Mouse (Mus musculus) sigmoid colon, adult 10 weeks (tissue): ENCODE data around the gene Dmpk. TPM values are rescaled to one million over a fixed set of nuclear protein-coding genes. Genes with fewer than 3 reads are reported as not detected.

Source experiments
- polyA plus RNA-seq: library from polyadenylated mRNA; stranded (reverse); fragments of 350-450 nt; fragmentation: Illumina TruSeq; extraction: RNeasy Lipid Tissue Mini Kit (QIAGEN cat#74804); gene quantifications from one replicate; pipeline ENCODE4 v1.2.3, GENCODE M21; 2014; ENCODE audit warnings: low read depth, low replicate concordance

Dmpk gene
- 12.7 TPM for polyA plus RNA-seq

GRCm38 (mm10) chr7:19083701-19084100, at the start of gene Dmpk:
Gene Dmpk, plus strand, starts transcription at chr7:19083849.

GRCm38 (mm10) chr7:19054047-19054776, 29.4 kb upstream of the Dmpk start, which contains the start of gene Rsph6a:
Gene Rsph6a, plus strand, starts transcription at chr7:19054690.

GRCm38 (mm10) chr7:19075723-19076585, 7.7 kb upstream of the Dmpk start, which contains the start of gene Dmwd:
Gene Dmwd, plus strand, starts transcription at chr7:19076227.

GRCm38 (mm10) chr7:19094471-19094825, 10.8 kb downstream of the Dmpk start, which contains the start of gene Six5:
Gene Six5, plus strand, starts transcription at chr7:19094594.

GRCm38 (mm10) chr7:19118028-19118771, 34.6 kb downstream of the Dmpk start, which contains the start of gene Gm4969:
Gene Gm4969, minus strand, starts transcription at chr7:19118368.

GRCm38 (mm10) chr7:19119631-19120429, 36.2 kb downstream of the Dmpk start, which contains the start of gene Fbxo46:
Gene Fbxo46, plus strand, starts transcription at chr7:19119859.

Other genes with a start within 250 kb of the Dmpk start
- gene Mill2, start 243.9 kb upstream of the Dmpk start, polyA plus RNA-seq, result 12.0 TPM
- 15.6 TPM for gene Pglyrp1, start 212.5 kb upstream of the Dmpk start, polyA plus RNA-seq
- gene Ccdc61, start 173.4 kb upstream of the Dmpk start, polyA plus RNA-seq, result 4.1 TPM
- 0.25 TPM for gene Nova2, start 158.0 kb upstream of the Dmpk start, polyA plus RNA-seq
- gene Nanos2, start 96.4 kb upstream of the Dmpk start, polyA plus RNA-seq, result not detected
- gene Mypop, start 92.6 kb upstream of the Dmpk start, polyA plus RNA-seq, result not detected
- 1.6 TPM for gene Irf2bp1, start 79.8 kb upstream of the Dmpk start, polyA plus RNA-seq
- 20.9 TPM for gene Foxa3, start 60.3 kb upstream of the Dmpk start, polyA plus RNA-seq
- gene Sympk, start 59.5 kb upstream of the Dmpk start, polyA plus RNA-seq, result 4.3 TPM
- gene Rsph6a, start 29.2 kb upstream of the Dmpk start, polyA plus RNA-seq, result not detected
- not detected for gene Dmwd, start 7.6 kb upstream of the Dmpk start, polyA plus RNA-seq
- gene Six5, start 10.7 kb downstream of the Dmpk start, polyA plus RNA-seq, result 1.1 TPM
- not detected for gene Gm4969, start 34.5 kb downstream of the Dmpk start, polyA plus RNA-seq
- 0.60 TPM for gene Fbxo46, start 36.0 kb downstream of the Dmpk start, polyA plus RNA-seq
- 7.0 TPM for gene Qpctl, start 65.4 kb downstream of the Dmpk start, polyA plus RNA-seq
- gene Snrpd2, start 65.9 kb downstream of the Dmpk start, polyA plus RNA-seq, result 2.1 TPM
- gene Gipr, start 82.3 kb downstream of the Dmpk start, polyA plus RNA-seq, result 0.44 TPM
- 0.76 TPM for gene Eml2, start 92.6 kb downstream of the Dmpk start, polyA plus RNA-seq
- gene Gpr4, start 128.7 kb downstream of the Dmpk start, polyA plus RNA-seq, result 0.76 TPM
- 12.0 TPM for gene Opa3, start 144.5 kb downstream of the Dmpk start, polyA plus RNA-seq
- gene Vasp, start 188.0 kb downstream of the Dmpk start, polyA plus RNA-seq, result 121 TPM
- not detected for gene Ppm1n, start 196.2 kb downstream of the Dmpk start, polyA plus RNA-seq
- gene Rtn2, start 198.8 kb downstream of the Dmpk start, polyA plus RNA-seq, result 1.6 TPM
- 1.4 TPM for gene Fosb, start 226.2 kb downstream of the Dmpk start, polyA plus RNA-seq